ENCODE assay signal across 26 mouse cellular contexts in genomic region chr3:130149180-130149579, GRCm38 (mm10).
"Had no signal": no experiment of that assay in that cellular context is flagged by ENCODE, and none has a peak within 500 bp of the region (broad histone marks: within the 10 kb centered on the region; RNA-seq: fewer than 3 reads in every experiment).

No protein-coding gene starts in this region.

- DNase-seq: gastrocnemius, adult 2 months; gastrocnemius, postnatal 10 days; gastrocnemius, postnatal 25 days; heart, adult 18-20 months; heart, postnatal 10 days; heart, postnatal 4 days; kidney, adult 11 months; kidney, adult 2 months; kidney, adult 9 months; kidney, postnatal 14 days; kidney, postnatal 36 days; layer of hippocampus, adult 9-11 months; layer of hippocampus, postnatal 36 days; left cerebral cortex, postnatal 4 days had no signal

- H3K4me3 ChIP-seq: gastrocnemius, adult 2 months; heart, embryonic 10.5 days; heart, embryonic 12.5 days; hindbrain, embryonic 10.5 days; hindbrain, embryonic 12.5 days; kidney, embryonic 15.5 days; limb, embryonic 13.5 days; limb, embryonic 15.5 days; liver, embryonic 12.5 days had no signal

- ATAC-seq: hindbrain, embryonic 16.5 days; intestine, embryonic 16.5 days; liver, embryonic 12.5 days had no signal

- H3K4me1 ChIP-seq: hindbrain, embryonic 10.5 days; hindbrain, embryonic 12.5 days; kidney, embryonic 15.5 days; liver, embryonic 12.5 days had no signal

- H3K27ac ChIP-seq: gastrocnemius, adult 2 months; heart, embryonic 10.5 days; hindbrain, embryonic 10.5 days; hindbrain, embryonic 12.5 days; hindbrain, embryonic 14.5 days; kidney, embryonic 15.5 days; kidney, postnatal 0 days; limb, embryonic 13.5 days; limb, embryonic 15.5 days; liver, embryonic 12.5 days had no signal

- H3K27me3 ChIP-seq: heart, embryonic 12.5 days; hindbrain, embryonic 12.5 days; kidney, embryonic 15.5 days; limb, embryonic 13.5 days; limb, embryonic 15.5 days; liver, embryonic 12.5 days had no signal
